Mouse (Mus musculus) heart, embryonic 16.5 days (tissue): Measurements from ENCODE around the gene Dynlt1f. TPM values are rescaled to one million over a fixed set of nuclear protein-coding genes. Genes with fewer than 3 reads are reported as not detected.
"Not testable (repeated sequence)": the region's sequence is repeated elsewhere in the genome, so short reads cannot be mapped to it uniquely, and the experiment has no call there.

Source experiments
- ATAC-seq: fragments of 200-750 bp; cut with Nextera tagmentation; replicated peaks from 2 replicates; pipeline ENCODE4 v1.8.0; 2017; ENCODE audit warnings: moderate number of reproducible peaks; ENCODE audit not compliant: insufficient read depth, low FRiP score; ENCODE audit errors: extremely low read depth
- H3K27ac ChIP-seq: fragments of 300-500 bp; sonication (generic); 2 replicates; pipeline ENCODE4 v1.5.1; 2014; ENCODE audit warnings: mild to moderate bottlenecking, low read length, control low read depth, moderate library complexity
- H3K27me3 ChIP-seq: fragments of 300-500 bp; sonication (generic); 2 replicates; pipeline ENCODE4 v1.6.1; 2014; ENCODE audit warnings: low read length, mixed read lengths; ENCODE audit not compliant: control insufficient read depth, insufficient read depth
- H3K36me3 ChIP-seq: fragments of 300-500 bp; sonication (generic); 2 replicates; pipeline ENCODE4 v1.6.1; 2014; ENCODE audit not compliant: control insufficient read depth, insufficient read depth
- H3K4me1 ChIP-seq: fragments of 300-500 bp; sonication (generic); 2 replicates; pipeline ENCODE4 v1.6.1; 2014; ENCODE audit warnings: low read length, mixed read lengths; ENCODE audit not compliant: control insufficient read depth, insufficient read depth
- H3K4me2 ChIP-seq: fragments of 300-500 bp; sonication (generic); 2 replicates; pipeline ENCODE4 v1.6.1; 2014; ENCODE audit warnings: low read depth, mild to moderate bottlenecking, control low read depth, low read length
- H3K4me3 ChIP-seq: fragments of 300-500 bp; sonication (generic); 2 replicates; pipeline ENCODE4 v1.5.1; 2014; ENCODE audit warnings: mild to moderate bottlenecking, control low read depth, low read length
- H3K9ac ChIP-seq: fragments of 300-500 bp; sonication (generic); 2 replicates; pipeline ENCODE4 v1.6.1; 2014; ENCODE audit warnings: low read length, control low read depth
- H3K9me3 ChIP-seq: fragments of 300-500 bp; sonication (generic); replicated peaks from 2 replicates; pipeline ENCODE4 v1.6.1; 2016; ENCODE audit warnings: low read length; ENCODE audit not compliant: control insufficient read depth
- WGBS: fragments of 180-500 bp; shearing (Covaris S2); extraction: QIAGEN DNeasy Blood & Tissue Kit; methylation state at CpG from one replicate; pipeline ENCODE4 v1.1.7; 2014; 5-methylcytosine and 5-hydroxymethylcytosine counted together
- polyA plus RNA-seq: library from polyadenylated mRNA; unstranded; fragments of >200 nt; fragmentation: Nextera tagmentation; extraction: Ambion mirVana; gene quantifications from 2 replicates; pipeline ENCODE4 v1.2.1, GENCODE M21; 2015

The Dynlt1f gene
- polyA plus RNA-seq, 1 experiment from 2014 or later = 181 TPM

- not testable (repeated sequence) for H3K4me1 ChIP-seq, H3K27me3 ChIP-seq, H3K4me3 ChIP-seq, H3K27ac ChIP-seq, H3K9ac ChIP-seq, H3K9me3 ChIP-seq, H3K4me2 ChIP-seq, ATAC-seq, H3K36me3 ChIP-seq
- 91% methylated on average over 3 of the region's 3 CpGs for WGBS
Observed at GRCm38 (mm10) chr17:6647452-6647851, 8.2 kb downstream of the Dynlt1f start.

DNA sequence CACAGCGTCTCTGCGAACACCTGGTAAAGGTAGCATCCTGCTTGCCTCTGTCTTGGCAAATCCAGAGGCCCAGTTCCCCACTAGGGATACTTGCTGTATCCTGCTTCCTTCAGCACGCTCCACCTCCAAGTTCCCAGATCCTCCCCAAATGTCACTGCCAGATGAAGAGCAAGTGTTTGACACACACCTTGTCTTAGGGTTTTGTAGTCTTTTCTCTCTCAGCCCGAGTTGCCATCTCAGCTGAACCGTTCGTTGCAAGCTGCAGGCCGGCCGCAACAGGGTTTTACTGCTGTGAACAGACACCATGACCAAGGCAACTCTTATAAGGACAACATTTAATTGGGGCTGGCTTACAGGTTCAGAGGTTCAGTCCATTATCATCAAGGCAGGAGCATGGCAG, 8.9 kb downstream of the Dynlt1f start:
- H3K27me3 ChIP-seq, H3K36me3 ChIP-seq, H3K4me2 ChIP-seq, H3K9me3 ChIP-seq, H3K9ac ChIP-seq, H3K4me3 ChIP-seq, H3K4me1 ChIP-seq, ATAC-seq, H3K27ac ChIP-seq: not testable (repeated sequence)
- WGBS = 97% methylated on average over 8 of the region's 8 CpGs

GRCm38 (mm10) chr17:6645668-6646067, 10.0 kb downstream of the Dynlt1f start:
- H3K9ac ChIP-seq, H3K4me2 ChIP-seq, ATAC-seq, H3K36me3 ChIP-seq, H3K27ac ChIP-seq, H3K9me3 ChIP-seq, H3K4me1 ChIP-seq, H3K27me3 ChIP-seq, H3K4me3 ChIP-seq: not testable (repeated sequence)
- 71% methylated on average over 2 of the region's 4 CpGs for WGBS

- H3K9ac ChIP-seq, H3K27ac ChIP-seq, H3K4me2 ChIP-seq, H3K36me3 ChIP-seq, H3K4me3 ChIP-seq, H3K4me1 ChIP-seq, H3K27me3 ChIP-seq, ATAC-seq, H3K9me3 ChIP-seq: not testable (repeated sequence)
- 80% methylated on average over 4 of the region's 4 CpGs for WGBS
Observed at GRCm38 (mm10) chr17:6644673-6645072, 11.0 kb downstream of the Dynlt1f start.

DNA sequence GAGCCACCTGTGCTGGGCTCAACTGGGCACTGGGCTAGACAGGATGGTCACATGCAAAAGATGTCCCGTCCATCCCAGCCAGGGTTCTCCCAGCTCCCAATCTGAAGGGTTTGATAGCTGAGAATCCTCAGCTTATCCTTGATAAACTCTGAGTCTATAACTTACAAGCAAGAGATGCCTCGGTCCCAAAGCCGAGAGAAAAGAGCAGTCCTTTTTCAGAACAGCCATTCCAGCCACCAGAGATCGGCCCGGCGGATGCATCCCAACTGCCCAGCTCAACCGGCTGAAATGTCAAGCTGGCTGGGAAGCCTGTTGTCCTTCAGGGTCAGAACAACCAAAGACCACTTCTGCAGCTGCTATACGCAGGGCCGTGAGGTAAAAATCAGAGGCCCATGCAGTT, 11.5 kb downstream of the Dynlt1f start:
- H3K27me3 ChIP-seq, H3K9me3 ChIP-seq, H3K4me2 ChIP-seq, H3K9ac ChIP-seq, H3K4me1 ChIP-seq, H3K4me3 ChIP-seq, H3K27ac ChIP-seq, ATAC-seq, H3K36me3 ChIP-seq: not testable (repeated sequence)
- 93% methylated on average over 7 of the region's 9 CpGs for WGBS

DNA sequence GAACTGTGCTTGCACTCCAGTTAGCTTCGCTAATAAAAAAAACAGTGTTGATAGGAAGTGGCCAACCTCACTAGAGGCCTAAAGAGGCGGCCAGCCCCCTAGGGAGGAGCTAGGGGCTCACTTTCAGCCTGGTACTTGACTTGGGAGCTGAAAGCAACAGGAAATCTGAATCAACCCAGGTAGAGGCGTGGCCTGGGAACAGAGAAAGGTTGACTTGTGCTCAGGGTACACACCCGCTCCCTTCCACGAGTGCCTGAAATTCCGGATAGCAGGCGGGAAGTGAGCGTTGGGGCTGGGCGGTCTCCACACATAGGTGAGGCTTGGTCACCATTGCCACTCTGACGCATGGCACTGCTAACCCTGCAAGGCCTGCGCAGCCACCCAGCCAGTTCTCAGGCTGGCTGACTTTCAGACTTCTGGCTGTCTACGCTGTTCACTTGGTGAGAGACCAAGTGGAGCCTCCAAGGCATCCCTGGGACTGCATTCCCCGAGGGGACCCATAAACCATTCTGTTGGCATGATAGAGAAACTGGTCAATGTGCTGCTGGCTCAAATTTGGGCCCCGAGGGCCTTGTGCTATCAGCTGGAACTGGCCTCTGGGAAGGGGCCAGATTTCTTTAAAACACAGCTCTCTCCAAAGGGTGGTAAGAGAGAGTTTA, 14.8 kb downstream of the Dynlt1f start:
- H3K36me3 ChIP-seq, H3K9me3 ChIP-seq, H3K4me2 ChIP-seq, H3K27me3 ChIP-seq, H3K4me1 ChIP-seq, H3K9ac ChIP-seq, H3K4me3 ChIP-seq, H3K27ac ChIP-seq: not testable (repeated sequence)
- 68% methylated on average over 14 of the region's 14 CpGs for WGBS
- peak; percentile 61 for ATAC-seq

DNA sequence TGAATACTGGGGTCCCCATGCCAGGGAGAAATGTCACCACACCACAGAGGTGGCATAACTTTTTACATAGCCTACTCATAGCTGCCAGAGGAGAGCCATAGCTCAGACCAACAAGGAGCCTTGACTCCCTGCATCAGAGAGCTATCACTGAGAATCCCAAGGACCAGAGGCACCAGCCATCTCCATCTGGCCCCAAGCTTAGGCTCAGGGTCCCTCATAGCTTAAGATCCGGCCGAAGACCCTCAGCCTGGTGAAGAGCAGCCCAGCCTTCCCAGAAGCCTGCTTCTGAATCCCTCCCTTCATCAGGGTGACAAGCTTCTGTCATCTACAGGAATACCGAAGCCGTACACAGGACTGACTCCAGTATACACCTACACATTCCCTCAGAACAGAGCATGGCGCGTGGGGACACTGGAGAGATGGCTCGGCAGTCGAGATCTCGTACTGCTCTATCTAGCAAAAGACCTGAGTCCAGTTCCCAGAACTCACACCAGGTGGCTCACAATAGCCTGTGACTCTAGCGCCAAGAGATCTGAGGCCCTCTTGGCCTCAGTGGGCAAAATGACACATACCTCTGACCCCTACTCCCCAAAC, 15.6 kb downstream of the Dynlt1f start:
- not testable (repeated sequence) for ATAC-seq, H3K27ac ChIP-seq, H3K4me1 ChIP-seq, H3K4me2 ChIP-seq, H3K4me3 ChIP-seq, H3K27me3 ChIP-seq, H3K9ac ChIP-seq, H3K9me3 ChIP-seq, H3K36me3 ChIP-seq
- WGBS = 87% methylated on average over 10 of the region's 10 CpGs

DNA sequence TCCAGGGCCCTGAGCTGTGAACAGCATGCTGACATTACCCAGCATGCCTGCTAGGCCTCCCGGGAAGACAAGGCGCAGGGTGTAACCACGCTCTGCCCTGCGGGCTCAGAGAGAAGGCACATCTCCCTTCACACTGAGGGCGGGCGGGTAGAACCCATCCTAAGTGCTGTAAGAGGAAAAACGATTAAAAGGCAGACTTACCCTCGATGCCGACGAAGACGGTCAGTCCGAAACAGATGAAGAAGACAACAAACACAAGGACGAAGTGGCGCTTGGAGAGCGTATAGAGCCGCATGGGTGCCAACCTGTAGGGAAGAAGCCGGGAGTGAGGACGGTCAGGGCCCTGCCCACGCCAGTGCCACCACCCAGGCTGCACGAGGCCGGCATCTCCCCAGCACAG, 16.2 kb downstream of the Dynlt1f start:
- H3K4me1 ChIP-seq, H3K27ac ChIP-seq, H3K4me2 ChIP-seq, H3K9me3 ChIP-seq, H3K27me3 ChIP-seq, H3K36me3 ChIP-seq, H3K4me3 ChIP-seq, H3K9ac ChIP-seq, ATAC-seq: not testable (repeated sequence)
- 88% methylated on average over 13 of the region's 21 CpGs for WGBS

GRCm38 (mm10) chr17:6638444-6638843, 17.3 kb downstream of the Dynlt1f start:
- WGBS = 82% methylated on average over 8 of the region's 8 CpGs
- H3K4me2 ChIP-seq, H3K9ac ChIP-seq, H3K4me3 ChIP-seq, H3K36me3 ChIP-seq, ATAC-seq, H3K9me3 ChIP-seq, H3K27ac ChIP-seq, H3K27me3 ChIP-seq, H3K4me1 ChIP-seq: not testable (repeated sequence)
